Mouse (Mus musculus) intestine, postnatal 0 days (tissue): ENCODE data around the gene Tom1. TPM values are rescaled to one million over a fixed set of nuclear protein-coding genes. Genes with fewer than 3 reads are reported as not detected.
A peak's percentile ranks its signal among the peaks of the same experiment; 100 is the strongest.

Source experiments
- ATAC-seq: fragments of 200-750 bp; cut with Nextera tagmentation; 2 replicates; pipeline ENCODE4 v1.8.0; 2017; ENCODE audit warnings: mild to moderate bottlenecking, moderate TSS enrichment, moderate library complexity
- H3K27ac ChIP-seq: fragments of 300-500 bp; sonication (generic); 2 replicates; pipeline ENCODE4 v1.5.1; 2014; ENCODE audit warnings: mild to moderate bottlenecking, low read depth, low read length, moderate library complexity
- H3K27me3 ChIP-seq: fragments of 300-500 bp; sonication (generic); replicated peaks from 2 replicates; pipeline ENCODE4 v1.6.1; 2014; ENCODE audit warnings: low read length, mixed read lengths; ENCODE audit not compliant: control insufficient read depth, insufficient read depth
- H3K36me3 ChIP-seq: fragments of 300-500 bp; sonication (generic); 2 replicates; pipeline ENCODE4 v1.6.1; 2014; ENCODE audit warnings: mild to moderate bottlenecking, moderate library complexity; ENCODE audit not compliant: control insufficient read depth, insufficient read depth
- H3K4me1 ChIP-seq: fragments of 300-500 bp; sonication (generic); replicated peaks from 2 replicates; pipeline ENCODE4 v1.6.1; 2014; ENCODE audit warnings: antibody characterized with exemption, low read length, mixed read lengths; ENCODE audit not compliant: control insufficient read depth, insufficient read depth
- H3K4me2 ChIP-seq: fragments of 300-500 bp; sonication (generic); replicated peaks from 2 replicates; pipeline ENCODE4 v1.6.1; 2014; ENCODE audit warnings: low read depth, mild to moderate bottlenecking, moderate library complexity
- H3K4me3 ChIP-seq: fragments of 300-500 bp; sonication (generic); 2 replicates; pipeline ENCODE4 v1.5.1; 2014; ENCODE audit warnings: low read depth, low read length
- H3K9ac ChIP-seq: fragments of 300-500 bp; sonication (generic); 2 replicates; pipeline ENCODE4 v1.6.1; 2014; ENCODE audit warnings: mild to moderate bottlenecking, low read depth, low read length
- H3K9me3 ChIP-seq: fragments of 300-500 bp; sonication (generic); 2 replicates; pipeline ENCODE4 v1.6.1; 2016; ENCODE audit warnings: mixed run types; ENCODE audit not compliant: control insufficient read depth
- CTCF ChIP-seq: sonication (generic); IDR thresholded peaks from 2 replicates; pipeline ENCODE4 v1.5.1; 2016; ENCODE audit warnings: low read depth, mild to moderate bottlenecking, control low read depth, antibody characterized with exemption, moderate library complexity
- WGBS: fragments of 180-500 bp; shearing (Covaris S2); extraction: QIAGEN DNeasy Blood & Tissue Kit; methylation state at CpG from one replicate; pipeline ENCODE4 v1.1.7; 2014; 5-methylcytosine and 5-hydroxymethylcytosine counted together
- polyA plus RNA-seq: library from polyadenylated mRNA; unstranded; fragments of >200 nt; fragmentation: Nextera tagmentation; extraction: Ambion mirVana; gene quantifications from 2 replicates; pipeline ENCODE4 v1.2.1, GENCODE M21; 2015

Gene Tom1
- polyA plus RNA-seq, 1 experiment from 2014 or later = 47.8 TPM

- peaks cover 5% of the 10 kb centered on the region; the same call in 1 of the 2 replicates for H3K4me1 ChIP-seq
- no peak overlapping the region for H3K4me3 ChIP-seq
- H3K9me3 ChIP-seq = no peaks in the 10 kb centered on the region
- no peak overlapping the region for H3K27ac ChIP-seq
- no peaks in the 10 kb centered on the region for H3K27me3 ChIP-seq
- H3K9ac ChIP-seq = no peak overlapping the region
- no peak for ATAC-seq
- H3K4me2 ChIP-seq = no peak overlapping the region
- H3K36me3 ChIP-seq = peaks cover 5% of the 10 kb centered on the region; the same call in 1 of the 2 replicates
- no peak for TF ChIP-seq CTCF
These were observed 2.1 kb downstream of the Tom1 start for GRCm38 (mm10) chr8:75035640-75036039.

GRCm38 (mm10) chr8:75038497-75038896 is 5.0 kb downstream of the Tom1 start:
- no peak for ATAC-seq
- Histone ChIP-seq H3K9ac (no peak overlapping the region), H3K9me3 (no peaks in the 10 kb centered on the region), H3K4me3 (no peak overlapping the region), H3K27ac (no peak overlapping the region), H3K36me3 (no peaks in the 10 kb centered on the region; the same call in 1 of the 2 replicates), H3K27me3 (no peaks in the 10 kb centered on the region), H3K4me1 (peaks cover 5% of the 10 kb centered on the region; the same call in 1 of the 2 replicates), H3K4me2 (no peak overlapping the region)
- no peak for TF ChIP-seq CTCF

- TF ChIP-seq CTCF = no peak
- WGBS = 84% methylated on average over 1 of the region's 1 CpGs
- H3K4me3 ChIP-seq = no peak overlapping the region
These were observed 6.2 kb downstream of the Tom1 start for GRCm38 (mm10) chr8:75039754-75040153.

GRCm38 (mm10) chr8:75042171-75042570 is 8.7 kb downstream of the Tom1 start:
- ATAC-seq = no peak
- WGBS = 76% methylated on average over 2 of the region's 2 CpGs
- TF ChIP-seq CTCF = no peak
- no peak overlapping the region for H3K9ac ChIP-seq
- H3K4me2 ChIP-seq = no peak overlapping the region
- H3K4me1 ChIP-seq = no peaks in the 10 kb centered on the region
- no peak overlapping the region for H3K4me3 ChIP-seq
- H3K36me3 ChIP-seq = no peaks in the 10 kb centered on the region
- no peaks in the 10 kb centered on the region for H3K9me3 ChIP-seq
- no peak overlapping the region for H3K27ac ChIP-seq
- no peaks in the 10 kb centered on the region for H3K27me3 ChIP-seq

More at GRCm38 (mm10) chr8:75039754-75040153, 6.2 kb downstream of the Tom1 start:
- Histone ChIP-seq H3K9me3 (no peaks in the 10 kb centered on the region), H3K36me3 (no peaks in the 10 kb centered on the region; the same call in 1 of the 2 replicates), H3K9ac (no peak overlapping the region), H3K27me3 (no peaks in the 10 kb centered on the region), H3K4me1 (no peaks in the 10 kb centered on the region), H3K4me2 (no peak overlapping the region), H3K27ac (no peak overlapping the region)
- no peak for ATAC-seq

- no peak for ATAC-seq
- Histone ChIP-seq H3K9me3 (no peaks in the 10 kb centered on the region), H3K4me1 (no peaks in the 10 kb centered on the region), H3K4me3 (no peak overlapping the region), H3K27ac (no peak overlapping the region), H3K36me3 (no peaks in the 10 kb centered on the region), H3K9ac (no peak overlapping the region), H3K4me2 (no peak overlapping the region), H3K27me3 (no peaks in the 10 kb centered on the region)
- WGBS = 92% methylated on average over 1 of the region's 1 CpGs
- no peak for TF ChIP-seq CTCF
These were observed 9.5 kb downstream of the Tom1 start for GRCm38 (mm10) chr8:75042974-75043373.

GRCm38 (mm10) chr8:75046303-75046702 is 12.8 kb downstream of the Tom1 start:
- no peak overlapping the region for H3K4me2 ChIP-seq
- H3K4me1 ChIP-seq = no peaks in the 10 kb centered on the region
- H3K36me3 ChIP-seq = no peaks in the 10 kb centered on the region; the same call in 1 of the 2 replicates
- H3K27ac ChIP-seq = no peak overlapping the region
- no peaks in the 10 kb centered on the region for H3K9me3 ChIP-seq
- H3K4me3 ChIP-seq = no peak overlapping the region
- no peak overlapping the region for H3K9ac ChIP-seq
- WGBS = 93% methylated on average over 1 of the region's 1 CpGs
- no peak for TF ChIP-seq CTCF
- ATAC-seq = 0 out of 2 replicates have a peak, but pooled peaks have one; percentile 23
- no peaks in the 10 kb centered on the region for H3K27me3 ChIP-seq

GRCm38 (mm10) chr8:75047784-75048183 is 14.3 kb downstream of the Tom1 start:
- H3K9ac ChIP-seq = no peak overlapping the region
- H3K27ac ChIP-seq = no peak overlapping the region
- H3K4me1 ChIP-seq = no peaks in the 10 kb centered on the region
- H3K27me3 ChIP-seq = no peaks in the 10 kb centered on the region
- no peak overlapping the region for H3K4me2 ChIP-seq
- TF ChIP-seq CTCF = no peak
- peaks cover 4% of the 10 kb centered on the region; the same call in 1 of the 2 replicates for H3K36me3 ChIP-seq
- no peak for ATAC-seq
- H3K9me3 ChIP-seq = no peaks in the 10 kb centered on the region
- H3K4me3 ChIP-seq = no peak overlapping the region
- 92% methylated on average over 3 of the region's 3 CpGs for WGBS
